In genomic region chr5:20140662-20141444, GRCm38 (mm10) we compare ENCODE assay signal across 11 mouse cellular contexts.
DNase-seq lines count a peak whose midpoint lies in the region; ATAC-seq and TF ChIP-seq lines count a peak whose summit lies in the region.
"Had no signal": no experiment of that assay in that cellular context is flagged by ENCODE, and none has a peak within 500 bp of the region (broad histone marks: within the 10 kb centered on the region; RNA-seq: fewer than 3 reads in every experiment).

No protein-coding gene starts in this region.

- H3K9me3 ChIP-seq in limb, embryonic 14.5 days (ENCODE audit: control insufficient read depth, low read length) = no peaks in the 10 kb centered on the region
- no peaks in the 10 kb centered on the region for H3K9me3 ChIP-seq in limb, embryonic 10.5 days (replicated peaks)
- H3K9me3 ChIP-seq in forebrain, embryonic 12.5 days = no peaks in the 10 kb centered on the region
- no peaks in the 10 kb centered on the region for H3K9me3 ChIP-seq in neural tube, embryonic 14.5 days (ENCODE audit: control insufficient read depth, low read length)

- peak; percentile 47 for DNase-seq in limb, embryonic 14.5 days (ENCODE audit: low spot score)
- no peak for DNase-seq in limb, embryonic 10.5 days (ENCODE audit: low spot score)
- DNase-seq in layer of hippocampus, adult 9-10 months (ENCODE audit: low spot score) = peak; percentile 33
- DNase-seq in ovary, postnatal 10 days (ENCODE audit: low spot score) = no peak
- no peak for DNase-seq in lung, postnatal 36 days
- DNase-seq: cerebellum, adult 9-11 months; gastrocnemius, postnatal 10 days had no signal

- TF ChIP-seq POLR2A in limb, embryonic 14.5 days (IDR thresholded peaks at IDR 0.05; ENCODE audit: borderline replicate concordance, extremely low read depth, insufficient read depth, insufficient read length) = no peak

- H3K4me1 ChIP-seq in limb, embryonic 14.5 days (ENCODE audit: control insufficient read depth, insufficient read depth, low read length) = peaks cover 7% of the 10 kb centered on the region; the same call in 1 of the 2 replicates
- H3K4me1 ChIP-seq in limb, embryonic 10.5 days = no peaks in the 10 kb centered on the region
- peaks cover 12% of the 10 kb centered on the region for H3K4me1 ChIP-seq in forebrain, embryonic 12.5 days
- peaks cover 13% of the 10 kb centered on the region for H3K4me1 ChIP-seq in neural tube, embryonic 14.5 days (ENCODE audit: control insufficient read depth, insufficient read depth, low read length)

- no peak overlapping the region for H3K9ac ChIP-seq in limb, embryonic 14.5 days (ENCODE audit: low read depth, low read length, severe bottlenecking)
- H3K9ac ChIP-seq in forebrain, embryonic 12.5 days = no peak overlapping the region
- no peak overlapping the region for H3K9ac ChIP-seq in neural tube, embryonic 14.5 days (replicated peaks; ENCODE audit: low read depth, low read length)

- no peak overlapping the region for H3K4me3 ChIP-seq in limb, embryonic 14.5 days (replicated peaks; ENCODE audit: low read length)
- no peak overlapping the region for H3K4me3 ChIP-seq in limb, embryonic 10.5 days
- no peak overlapping the region for H3K4me3 ChIP-seq in forebrain, embryonic 12.5 days (replicated peaks)
- no peak overlapping the region for H3K4me3 ChIP-seq in neural tube, embryonic 14.5 days (ENCODE audit: low read depth, low read length)

- H3K27me3 ChIP-seq in limb, embryonic 14.5 days (ENCODE audit: control insufficient read depth, insufficient read depth, low read length) = no peaks in the 10 kb centered on the region
- no peaks in the 10 kb centered on the region for H3K27me3 ChIP-seq in limb, embryonic 10.5 days (ENCODE audit: low read depth, poor library complexity, severe bottlenecking)
- H3K27me3 ChIP-seq in forebrain, embryonic 12.5 days = no peaks in the 10 kb centered on the region
- H3K27me3 ChIP-seq in neural tube, embryonic 14.5 days (ENCODE audit: control insufficient read depth, insufficient read depth, low read length) = no peaks in the 10 kb centered on the region

- WGBS in limb, embryonic 14.5 days = 51% methylated on average over 10 of the region's 10 CpGs
- 73% methylated on average over 10 of the region's 10 CpGs for WGBS in limb, embryonic 10.5 days
- WGBS in forebrain, embryonic 12.5 days = 36% methylated on average over 10 of the region's 10 CpGs
- WGBS in neural tube, embryonic 14.5 days = 33% methylated on average over 10 of the region's 10 CpGs

- H3K36me3 ChIP-seq in limb, embryonic 14.5 days (ENCODE audit: control insufficient read depth, insufficient read depth, low read length) = no peaks in the 10 kb centered on the region
- no peaks in the 10 kb centered on the region for H3K36me3 ChIP-seq in limb, embryonic 10.5 days
- no peaks in the 10 kb centered on the region for H3K36me3 ChIP-seq in forebrain, embryonic 12.5 days (replicated peaks)
- no peaks in the 10 kb centered on the region for H3K36me3 ChIP-seq in neural tube, embryonic 14.5 days (ENCODE audit: control insufficient read depth, insufficient read depth, low read length)

- H3K27ac ChIP-seq in limb, embryonic 14.5 days (replicated peaks; ENCODE audit: low read depth, low read length) = no peak overlapping the region
- H3K27ac ChIP-seq in limb, embryonic 10.5 days = no peak overlapping the region
- H3K27ac ChIP-seq in forebrain, embryonic 12.5 days = peak overlapping the region; percentile 71
- no peak overlapping the region for H3K27ac ChIP-seq in neural tube, embryonic 14.5 days (ENCODE audit: low read depth, low read length)

- peak; percentile 23; the same call in 1 of the 2 replicates for ATAC-seq in limb, embryonic 14.5 days (ENCODE audit: low FRiP score, low read depth)
- ATAC-seq in forebrain, embryonic 12.5 days (ENCODE audit: low FRiP score) = peak; percentile 71; the same call in 1 of the 2 replicates
- ATAC-seq in neural tube, embryonic 14.5 days (ENCODE audit: low read depth) = peak; percentile 57; the same call in 1 of the 2 replicates
- ATAC-seq in megakaryocyte-erythroid progenitor cell, adult 5-6 weeks (replicated peaks; ENCODE audit: low FRiP score, low TSS enrichment, poor library complexity, severe bottlenecking) = no peak
- ATAC-seq: lung, postnatal 0 days had no signal

- H3K4me2 ChIP-seq in limb, embryonic 14.5 days (replicated peaks; ENCODE audit: low read depth, low read length, severe bottlenecking) = no peak overlapping the region
- peak overlapping the region; percentile 13; the same call in 1 of the 2 replicates for H3K4me2 ChIP-seq in forebrain, embryonic 12.5 days
- no peak overlapping the region for H3K4me2 ChIP-seq in neural tube, embryonic 14.5 days (ENCODE audit: low read depth, low read length)

Comparison
In these comparisons a context has a peak if more than half of its experiments do, and no peak if none do; other contexts are left out.
1. DNase-seq: peak in limb, embryonic 14.5 days (single experiment) and layer of hippocampus, adult 9-10 months (single experiment); none in limb, embryonic 10.5 days (single experiment), ovary, postnatal 10 days (single experiment) and lung, postnatal 36 days (single experiment).